Mouse (Mus musculus): Measurements from ENCODE around the gene Mpped2. TPM values are rescaled to one million over a fixed set of nuclear protein-coding genes. Genes with fewer than 3 reads are reported as not detected.
A peak's percentile ranks its signal among the peaks of the same experiment; 100 is the strongest.

Mpped2 gene
- polyA plus RNA-seq, 1 experiment from 2014 or later = 221 TPM

DNA sequence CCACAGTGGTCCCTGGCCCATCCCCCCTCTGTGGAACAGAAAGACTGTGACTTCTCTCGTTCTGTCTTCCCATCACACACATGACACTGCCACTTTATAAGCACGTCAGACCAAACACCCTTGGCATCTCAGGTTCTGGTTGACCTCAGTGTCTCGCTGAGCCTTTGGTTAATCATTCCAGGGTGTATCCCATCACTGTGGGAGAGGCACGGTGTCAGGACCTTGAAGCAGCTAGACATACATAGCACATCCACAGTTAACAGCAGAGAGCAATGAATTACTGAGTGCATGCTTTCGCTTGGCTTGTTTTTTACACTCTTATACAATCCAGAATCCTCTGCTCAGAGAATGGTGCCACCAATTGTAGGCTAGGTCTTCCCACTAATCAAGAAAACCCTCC is 60.6 kb downstream of the Mpped2 start:
- WGBS = 84% methylated on average over 5 of the region's 5 CpGs

DNA sequence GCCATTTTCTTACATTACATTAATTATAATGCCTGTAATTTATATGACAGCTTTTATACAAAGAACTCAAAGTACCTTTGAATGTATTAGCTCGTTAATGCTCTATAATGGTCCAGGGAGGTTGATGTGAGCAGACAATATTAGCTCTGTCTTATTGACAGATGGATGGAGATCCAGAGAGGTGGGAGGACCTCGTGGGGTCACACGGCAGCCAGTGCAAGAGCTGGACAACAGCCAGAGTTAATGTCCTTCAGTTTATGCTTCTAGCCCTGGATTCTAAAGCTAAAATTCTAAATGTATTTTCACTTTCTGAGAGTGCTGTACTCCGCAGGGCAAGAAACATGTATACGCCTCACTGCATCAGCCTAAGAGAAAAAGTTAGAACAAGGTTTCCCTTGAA is 61.6 kb downstream of the Mpped2 start:
- 44% methylated on average over 5 of the region's 5 CpGs for WGBS
- no peaks in the 10 kb centered on the region for H3K9me3 ChIP-seq
- ATAC-seq (replicated peaks) = no peak
- H3K36me3 ChIP-seq = no peaks in the 10 kb centered on the region
- peaks cover 12% of the 10 kb centered on the region; the same call in 1 of the 2 replicates for H3K4me1 ChIP-seq
- no peak overlapping the region for H3K4me3 ChIP-seq
- H3K27ac ChIP-seq (replicated peaks) = no peak overlapping the region
- no peak overlapping the region for H3K9ac ChIP-seq (replicated peaks)
- no peaks in the 10 kb centered on the region for H3K27me3 ChIP-seq
- H3K4me2 ChIP-seq (replicated peaks) = no peak overlapping the region

More for the DNA sequence above, 60.6 kb downstream of the Mpped2 start:
- H3K4me3 ChIP-seq = no peak overlapping the region
- no peak overlapping the region for H3K4me2 ChIP-seq (replicated peaks)
- peaks cover 10% of the 10 kb centered on the region; the same call in 1 of the 2 replicates for H3K4me1 ChIP-seq
- no peak overlapping the region for H3K9ac ChIP-seq (replicated peaks)
- no peaks in the 10 kb centered on the region for H3K27me3 ChIP-seq
- H3K36me3 ChIP-seq = no peaks in the 10 kb centered on the region
- H3K27ac ChIP-seq (replicated peaks) = no peak overlapping the region
- H3K9me3 ChIP-seq = no peaks in the 10 kb centered on the region
- ATAC-seq (replicated peaks) = no peak

DNA sequence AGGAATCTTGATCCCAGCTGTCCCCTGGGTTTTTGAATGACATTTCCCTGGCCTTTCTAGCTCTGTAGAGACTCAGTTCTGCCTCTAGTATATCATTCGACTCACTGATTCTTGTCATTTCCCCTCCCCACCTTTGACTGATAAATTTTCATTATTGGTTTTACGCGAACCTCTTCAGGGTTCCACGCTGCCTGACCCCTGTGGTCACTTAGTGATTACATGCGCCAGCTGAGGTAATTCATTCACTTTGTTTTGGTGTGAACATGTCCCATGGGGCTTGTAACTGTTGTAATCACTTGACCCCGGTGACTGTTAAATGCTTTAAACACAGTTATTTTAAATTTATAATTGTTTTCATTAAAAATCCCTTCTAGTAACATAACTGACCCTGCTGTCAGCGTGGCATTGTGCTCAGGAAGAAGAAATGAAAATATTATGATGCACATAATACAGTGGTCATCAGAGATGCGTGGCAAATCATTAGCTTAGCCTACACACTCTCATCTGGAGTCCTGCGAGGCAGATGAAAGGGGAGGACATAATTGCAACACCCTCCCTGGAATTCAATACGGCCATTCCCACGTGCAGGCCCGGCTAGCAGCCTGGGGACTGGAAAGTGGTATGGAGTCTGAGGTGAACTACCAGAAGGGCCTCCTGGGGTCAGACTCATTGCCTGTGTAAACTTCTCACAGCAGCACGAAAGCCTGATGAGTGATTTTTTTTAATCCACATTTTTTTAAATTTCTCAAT is 63.5 kb downstream of the Mpped2 start:
- H3K4me1 ChIP-seq = peaks cover 12% of the 10 kb centered on the region; the same call in 1 of the 2 replicates
- H3K27me3 ChIP-seq = no peaks in the 10 kb centered on the region
- no peak overlapping the region for H3K4me3 ChIP-seq
- ATAC-seq (replicated peaks) = no peak
- H3K4me2 ChIP-seq (replicated peaks) = no peak overlapping the region
- no peaks in the 10 kb centered on the region for H3K36me3 ChIP-seq
- H3K27ac ChIP-seq (replicated peaks) = no peak overlapping the region
- WGBS = 36% methylated on average over 13 of the region's 13 CpGs
- no peaks in the 10 kb centered on the region for H3K9me3 ChIP-seq
- H3K9ac ChIP-seq (replicated peaks) = no peak overlapping the region

DNA sequence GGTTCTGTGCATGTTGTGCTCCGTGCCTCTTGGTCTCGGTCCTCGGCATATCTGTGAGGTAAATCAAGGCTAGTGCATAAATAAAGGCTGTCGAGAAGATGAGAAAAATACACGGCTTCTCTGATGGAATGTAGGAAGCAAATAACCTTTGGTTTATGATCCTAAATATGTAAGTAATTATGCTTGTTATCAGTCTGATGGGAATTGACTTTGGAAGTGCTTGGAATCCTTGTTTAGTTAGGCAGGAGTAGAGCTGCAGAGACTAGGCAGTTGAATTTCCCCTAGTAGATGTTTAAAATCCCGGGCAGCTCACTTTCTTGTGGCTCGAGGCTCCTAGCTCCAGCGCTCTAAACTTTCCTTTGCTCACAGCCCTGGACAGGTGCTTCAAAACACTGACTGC is 69.9 kb downstream of the Mpped2 start:
- Histone ChIP-seq H3K9ac (replicated peaks) (no peak overlapping the region), H3K4me1 (0 out of 2 replicates have a peak, but pooled peaks cover 3% of the 10 kb centered on the region), H3K4me2 (replicated peaks) (no peak overlapping the region), H3K9me3 (no peaks in the 10 kb centered on the region), H3K36me3 (0 out of 2 replicates have a peak, but pooled peaks cover 4% of the 10 kb centered on the region), H3K4me3 (no peak overlapping the region), H3K27me3 (no peaks in the 10 kb centered on the region), H3K27ac (replicated peaks) (no peak overlapping the region)
- WGBS = 89% methylated on average over 8 of the region's 8 CpGs
- no peak for ATAC-seq (replicated peaks)

DNA sequence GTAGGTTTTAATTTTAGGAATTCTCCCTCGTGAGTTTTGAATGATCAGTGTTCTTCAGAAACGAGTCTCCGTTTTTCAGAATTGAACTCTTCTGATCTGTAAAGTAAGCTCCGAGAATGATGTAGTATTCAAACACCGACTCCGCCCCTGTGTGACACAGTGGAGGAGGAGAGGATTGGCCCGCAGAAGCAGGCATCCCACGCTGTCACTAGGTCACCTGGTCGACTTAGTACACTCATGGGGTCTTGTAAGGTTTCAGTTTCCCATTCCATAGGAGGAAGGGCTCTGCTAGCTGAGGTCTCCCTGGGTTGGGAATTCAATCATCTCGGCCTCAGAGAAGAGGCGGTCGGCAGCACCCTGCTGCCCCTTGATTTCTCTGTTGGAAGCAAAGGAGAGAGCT is 76.2 kb downstream of the Mpped2 start:
- 87% methylated on average over 12 of the region's 12 CpGs for WGBS

DNA sequence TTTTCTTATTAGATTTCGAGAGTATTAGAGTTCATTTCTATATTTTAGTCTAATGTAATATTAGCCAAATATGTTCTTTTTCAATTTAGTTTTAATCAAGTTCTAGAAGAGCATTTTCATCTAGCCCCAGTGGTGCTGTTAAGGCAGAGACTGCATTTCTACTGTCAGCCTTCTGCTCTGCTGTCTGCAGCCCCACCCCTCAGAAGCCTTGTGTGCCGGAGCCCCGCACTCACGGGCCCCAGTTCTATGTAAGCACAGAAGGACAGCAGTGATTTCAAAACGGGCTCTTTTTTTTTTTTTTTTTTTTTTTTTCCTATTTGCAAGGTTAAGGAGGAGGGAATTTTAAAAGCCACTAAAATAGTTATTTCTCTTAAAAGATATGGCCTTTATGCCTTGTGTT is 79.6 kb downstream of the Mpped2 start:
- no peak overlapping the region for H3K4me2 ChIP-seq (replicated peaks)
- H3K9me3 ChIP-seq = no peaks in the 10 kb centered on the region
- no peak overlapping the region for H3K9ac ChIP-seq (replicated peaks)
- ATAC-seq (replicated peaks) = no peak
- no peak overlapping the region for H3K4me3 ChIP-seq
- peak overlapping the region; percentile 29; the same call in 1 of the 2 replicates for H3K27ac ChIP-seq (replicated peaks)
- H3K27me3 ChIP-seq = no peaks in the 10 kb centered on the region
- peaks cover 3% of the 10 kb centered on the region; the same call in 1 of the 2 replicates for H3K36me3 ChIP-seq
- H3K4me1 ChIP-seq = peaks cover 17% of the 10 kb centered on the region
- WGBS = 29% methylated on average over 5 of the region's 5 CpGs

More for the DNA sequence above, 76.2 kb downstream of the Mpped2 start:
- H3K4me2 ChIP-seq (replicated peaks) = no peak overlapping the region
- peaks cover 17% of the 10 kb centered on the region for H3K4me1 ChIP-seq
- no peaks in the 10 kb centered on the region for H3K9me3 ChIP-seq
- H3K27ac ChIP-seq (replicated peaks) = no peak overlapping the region
- H3K9ac ChIP-seq (replicated peaks) = no peak overlapping the region
- H3K27me3 ChIP-seq = no peaks in the 10 kb centered on the region
- H3K36me3 ChIP-seq = peaks cover 7% of the 10 kb centered on the region; the same call in 1 of the 2 replicates
- no peak for ATAC-seq (replicated peaks)
- no peak overlapping the region for H3K4me3 ChIP-seq

DNA sequence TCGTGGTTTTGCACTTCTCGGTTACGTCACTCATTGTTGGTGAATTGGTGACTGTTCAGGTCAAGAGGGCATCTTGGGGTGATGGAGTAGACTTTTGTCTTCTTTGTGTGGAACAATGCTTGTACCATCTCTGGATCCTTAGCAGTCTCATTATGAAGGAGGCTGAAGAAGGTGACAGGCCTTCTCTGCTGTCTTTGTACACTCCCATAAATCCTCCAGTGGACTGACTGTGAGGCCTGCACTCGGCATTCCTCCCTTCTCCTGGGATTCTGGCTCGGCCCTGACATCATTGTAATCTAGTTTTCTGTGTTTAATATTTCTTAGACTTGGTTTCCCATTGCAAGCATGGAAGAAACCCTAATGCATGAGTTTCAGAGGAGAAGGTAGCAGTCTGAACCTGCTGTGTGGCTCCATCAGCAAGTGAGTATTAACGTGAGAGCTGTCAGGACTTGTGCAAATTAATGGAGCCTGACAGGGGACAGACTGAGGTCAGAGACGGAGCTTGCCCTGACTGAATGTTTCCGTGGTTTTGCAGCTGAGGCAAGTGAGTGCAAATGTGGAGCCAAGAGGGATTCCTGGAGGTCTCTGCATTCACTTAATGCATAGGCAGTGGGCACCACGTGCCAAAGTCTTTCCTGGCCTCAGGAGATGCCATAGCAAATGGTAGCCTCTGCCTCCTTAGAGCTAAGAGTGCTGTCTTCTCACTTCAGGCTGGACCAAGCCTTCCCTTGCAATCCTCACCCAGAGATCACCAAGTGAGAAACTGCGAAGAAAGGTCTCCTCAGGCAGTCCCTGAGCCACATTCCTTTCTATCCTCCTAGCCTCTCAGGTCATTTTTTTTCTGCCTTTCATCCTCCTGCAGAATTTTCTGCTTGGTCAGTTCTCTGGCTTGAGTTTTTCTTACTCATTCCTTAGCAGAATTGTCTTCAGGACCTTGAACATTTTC is 81.5 kb downstream of the Mpped2 start:
- peaks cover 17% of the 10 kb centered on the region for H3K4me1 ChIP-seq
- no peak for ATAC-seq (replicated peaks)
- 70% methylated on average over 10 of the region's 10 CpGs for WGBS
- H3K4me2 ChIP-seq (replicated peaks) = no peak overlapping the region
- no peaks in the 10 kb centered on the region for H3K27me3 ChIP-seq
- H3K27ac ChIP-seq (replicated peaks) = no peak overlapping the region
- peaks cover 3% of the 10 kb centered on the region; the same call in 1 of the 2 replicates for H3K36me3 ChIP-seq
- no peak overlapping the region for H3K4me3 ChIP-seq
- H3K9ac ChIP-seq (replicated peaks) = no peak overlapping the region
- H3K9me3 ChIP-seq = no peaks in the 10 kb centered on the region

DNA sequence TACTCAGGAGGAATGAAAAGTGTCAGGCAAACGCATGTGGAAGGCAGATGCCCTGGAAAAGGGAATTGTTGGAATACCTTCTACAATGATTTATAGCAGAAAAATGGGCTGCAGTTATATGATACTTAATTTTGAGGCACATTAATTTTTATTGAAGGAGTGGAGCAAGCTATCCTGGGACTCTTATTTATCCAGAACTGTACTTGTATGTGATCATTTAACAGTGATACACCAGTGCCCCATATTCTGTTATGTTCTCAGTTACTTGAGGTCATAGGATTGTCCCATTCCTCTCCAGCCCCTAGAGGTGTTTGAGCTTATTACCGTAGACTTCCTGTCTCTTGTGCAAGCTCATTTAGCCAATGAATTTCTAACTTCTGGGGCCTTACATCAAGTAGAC is 82.9 kb downstream of the Mpped2 start:
- H3K4me2 ChIP-seq (replicated peaks) = no peak overlapping the region
- no peak for ATAC-seq (replicated peaks)
- WGBS = 94% methylated on average over 2 of the region's 2 CpGs

DNA sequence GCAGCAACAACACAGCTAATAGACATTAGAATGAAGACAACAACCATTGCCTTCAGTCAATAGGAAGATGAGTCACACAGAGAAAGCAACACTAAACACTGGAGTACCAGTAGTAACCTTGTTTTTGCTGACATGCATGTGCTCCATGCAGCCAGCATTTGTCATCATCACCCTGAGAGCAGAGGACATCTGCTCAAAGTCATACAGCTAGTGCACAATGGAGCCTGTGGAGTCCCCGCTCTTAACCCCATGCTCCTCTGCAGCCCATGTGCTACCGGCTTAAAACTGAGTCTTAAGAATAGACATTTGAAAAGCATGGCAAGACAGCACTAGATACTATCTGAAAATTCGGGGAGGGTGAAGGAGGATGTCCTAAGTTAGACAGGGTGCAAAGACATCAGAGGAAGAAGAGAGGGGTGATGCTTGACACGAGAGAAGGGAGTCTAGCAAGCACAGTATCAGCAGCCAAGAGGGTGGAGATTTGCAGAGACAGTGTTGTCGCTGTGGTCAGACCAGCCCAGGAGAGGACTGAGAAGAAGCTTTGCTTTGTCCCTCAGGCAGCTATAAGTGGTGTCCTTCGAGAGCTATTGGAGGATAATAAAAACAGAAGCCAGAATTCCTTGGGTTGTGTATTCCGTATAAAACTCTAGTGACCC is 85.9 kb downstream of the Mpped2 start:
- no peak overlapping the region for H3K27ac ChIP-seq (replicated peaks)
- no peaks in the 10 kb centered on the region for H3K27me3 ChIP-seq
- no peak overlapping the region for H3K4me2 ChIP-seq (replicated peaks)
- H3K4me1 ChIP-seq = peaks cover 36% of the 10 kb centered on the region
- no peak overlapping the region for H3K9ac ChIP-seq (replicated peaks)
- 85% methylated on average over 7 of the region's 7 CpGs for WGBS
- no peak for ATAC-seq (replicated peaks)
- no peaks in the 10 kb centered on the region for H3K9me3 ChIP-seq
- no peak overlapping the region for H3K4me3 ChIP-seq
- no peaks in the 10 kb centered on the region for H3K36me3 ChIP-seq

More for the DNA sequence above, 82.9 kb downstream of the Mpped2 start:
- no peaks in the 10 kb centered on the region for H3K27me3 ChIP-seq
- peaks cover 25% of the 10 kb centered on the region for H3K4me1 ChIP-seq
- no peak overlapping the region for H3K27ac ChIP-seq (replicated peaks)
- H3K36me3 ChIP-seq = peaks cover 3% of the 10 kb centered on the region; the same call in 1 of the 2 replicates
- H3K9ac ChIP-seq (replicated peaks) = no peak overlapping the region
- H3K4me3 ChIP-seq = no peak overlapping the region
- no peaks in the 10 kb centered on the region for H3K9me3 ChIP-seq

DNA sequence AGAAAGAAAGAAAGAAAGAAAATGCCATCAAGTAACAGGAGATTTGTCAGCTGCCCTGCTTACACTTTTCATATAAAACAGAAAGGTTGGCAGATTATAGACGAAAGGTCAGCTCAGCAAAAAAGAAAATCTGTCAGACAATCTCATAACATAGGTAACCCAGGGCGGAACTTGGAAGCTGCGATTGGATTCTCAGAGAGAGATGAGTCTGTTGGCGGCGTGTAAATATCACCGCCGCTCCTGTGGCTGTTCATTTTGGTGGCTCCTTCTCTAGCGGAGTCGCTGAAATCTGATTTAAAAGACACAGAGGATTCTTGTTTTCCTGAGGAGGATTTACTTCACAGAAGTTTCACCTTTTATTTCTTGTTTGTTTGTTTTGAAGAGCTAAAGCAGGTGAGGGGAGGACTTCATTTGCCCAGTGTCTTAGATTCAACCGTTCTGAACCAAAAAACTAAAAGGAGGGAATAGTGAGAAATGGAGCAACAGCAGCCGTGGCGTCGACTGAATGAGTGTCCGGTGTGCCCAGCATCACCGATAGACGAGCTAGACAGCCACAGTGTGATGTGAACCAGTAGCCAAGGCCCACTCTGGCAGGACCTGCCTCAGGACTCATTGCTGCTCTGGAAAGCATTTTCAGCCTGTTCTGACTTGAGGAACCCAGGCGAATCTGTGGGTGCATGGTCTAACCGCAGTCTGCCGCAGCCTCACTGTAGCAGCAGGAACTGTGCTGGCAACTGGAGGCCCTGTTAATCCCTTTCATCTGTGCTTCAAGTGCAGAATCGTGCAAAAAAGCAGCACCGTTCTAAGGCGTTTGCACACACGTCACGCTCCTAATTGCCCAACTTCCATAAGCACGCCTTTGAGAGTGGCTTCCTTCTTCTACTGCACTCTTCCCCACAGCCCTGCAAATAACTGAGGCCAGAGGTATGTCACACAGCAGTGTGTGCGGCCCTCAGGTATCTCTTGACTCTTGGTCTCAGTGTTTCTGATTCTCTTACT is 88.4 kb downstream of the Mpped2 start:
- WGBS = 48% methylated on average over 26 of the region's 26 CpGs
- Histone ChIP-seq H3K36me3 (0 out of 2 replicates have a peak, but pooled peaks cover 4% of the 10 kb centered on the region), H3K27ac (replicated peaks) (peak overlapping the region; percentile 59), H3K4me1 (peaks cover 40% of the 10 kb centered on the region), H3K9me3 (no peaks in the 10 kb centered on the region), H3K27me3 (no peaks in the 10 kb centered on the region), H3K4me2 (replicated peaks) (no peak overlapping the region), H3K4me3 (no peak overlapping the region), H3K9ac (replicated peaks) (no peak overlapping the region)
- peak; percentile 59 for ATAC-seq (replicated peaks)

DNA sequence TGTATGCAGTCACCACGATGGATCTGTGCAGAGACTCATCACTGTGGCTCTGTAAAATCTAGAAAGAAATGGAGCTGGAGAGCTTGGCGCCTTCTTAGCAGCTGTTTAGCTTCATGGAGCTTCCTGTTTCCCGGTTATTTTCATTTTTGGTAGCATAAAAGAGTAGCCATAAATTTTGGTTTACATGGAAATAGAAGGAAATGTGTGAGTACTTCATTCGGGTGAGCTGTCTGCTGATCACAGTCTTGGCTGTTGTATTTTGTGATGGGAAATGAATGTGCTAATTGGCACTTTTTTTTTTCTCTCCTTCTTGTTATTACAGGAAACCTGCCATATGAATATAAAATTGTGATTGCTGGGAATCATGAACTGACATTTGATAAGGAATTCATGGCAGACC is 90.2 kb downstream of the Mpped2 start:
- Histone ChIP-seq H3K4me1 (peaks cover 48% of the 10 kb centered on the region), H3K4me3 (no peak overlapping the region), H3K36me3 (0 out of 2 replicates have a peak, but pooled peaks cover 4% of the 10 kb centered on the region), H3K27ac (replicated peaks) (peak overlapping the region; percentile 73), H3K9me3 (no peaks in the 10 kb centered on the region), H3K27me3 (no peaks in the 10 kb centered on the region), H3K4me2 (replicated peaks) (no peak overlapping the region), H3K9ac (replicated peaks) (no peak overlapping the region)
- ATAC-seq (replicated peaks) = no peak
- WGBS = 51% methylated on average over 4 of the region's 4 CpGs
